Mouse (Mus musculus): ENCODE measurements at regions not wholly inside any gene's neighbourhood (a gene's known extent, or its start where the extent isn't known, plus 50 kb on each side); places are given as distances from the start of the nearest gene placed in this dataset.
"Not testable (repeated sequence)": the region's sequence is repeated elsewhere in the genome, so short reads cannot be mapped to it uniquely, and the experiment has no call there.

- TF ChIP-seq CTCF (IDR thresholded peaks at IDR 0.05) = no peak
- Histone ChIP-seq H3K27ac (no peak overlapping the region), H3K4me3 (no peak overlapping the region)
- intact Hi-C loops (cut with DNase I) = no loop called here
- no peak for DNase-seq (ENCODE audit: extremely low spot score in 1 of 2, low spot score in 2 of 2)
Observed at GRCm38 (mm10) chr12:28997474-28998192, 246.0 kb downstream of the Eipr1 start.

GRCm38 (mm10) chr12:28999963-29000451 lies 248.4 kb downstream of the Eipr1 start:
- Histone ChIP-seq H3K27ac (no peak overlapping the region), H3K4me3 (no peak overlapping the region)
- no peak for TF ChIP-seq CTCF (IDR thresholded peaks at IDR 0.05)
- DNase-seq (ENCODE audit: extremely low spot score in 1 of 2, low spot score in 2 of 2) = no peak
- intact Hi-C loops (cut with DNase I) = no loop called here

GRCm38 (mm10) chr12:29004504-29004903 lies 252.9 kb downstream of the Eipr1 start:
- DNase-seq (ENCODE audit: extremely low spot score in 1 of 2, low spot score in 2 of 2) = no peak
- intact Hi-C loops (cut with DNase I) = no loop called here

GRCm38 (mm10) chr12:29014601-29015000 lies 263.0 kb downstream of the Eipr1 start:
- TF ChIP-seq CTCF (IDR thresholded peaks at IDR 0.05) = no peak
- intact Hi-C loops (cut with DNase I) = no loop called here
- Histone ChIP-seq H3K27ac (no peak overlapping the region), H3K4me3 (no peak overlapping the region)
- no peak for DNase-seq (ENCODE audit: extremely low spot score in 1 of 2, low spot score in 2 of 2)

More at GRCm38 (mm10) chr12:29004504-29004903, 252.9 kb downstream of the Eipr1 start:
- no peak overlapping the region for H3K27ac ChIP-seq
- no peak for TF ChIP-seq CTCF (IDR thresholded peaks at IDR 0.05)
- no peak overlapping the region for H3K4me3 ChIP-seq

- Histone ChIP-seq H3K27ac (no peak overlapping the region), H3K4me3 (no peak overlapping the region)
- no peak for TF ChIP-seq CTCF (IDR thresholded peaks at IDR 0.05)
- intact Hi-C loops (cut with DNase I) = no loop called here
- no peak for DNase-seq (ENCODE audit: extremely low spot score in 1 of 2, low spot score in 2 of 2)
Observed at GRCm38 (mm10) chr12:29015200-29015862, 263.7 kb downstream of the Eipr1 start.

- no peak overlapping the region for H3K27ac ChIP-seq
- DNase-seq (ENCODE audit: extremely low spot score in 1 of 2, low spot score in 2 of 2) = no peak
- H3K4me3 ChIP-seq = no peak overlapping the region
- intact Hi-C loops (cut with DNase I) = no loop called here
- no peak for TF ChIP-seq CTCF (IDR thresholded peaks at IDR 0.05)
Observed at GRCm38 (mm10) chr12:29021152-29021551, 269.5 kb downstream of the Eipr1 start.

GRCm38 (mm10) chr12:29028171-29028570 lies 276.6 kb downstream of the Eipr1 start:
- no peak overlapping the region for H3K4me3 ChIP-seq
- TF ChIP-seq CTCF (IDR thresholded peaks at IDR 0.05) = no peak
- intact Hi-C loops (cut with DNase I) = no loop called here
- H3K27ac ChIP-seq = no peak overlapping the region
- no peak for DNase-seq (ENCODE audit: extremely low spot score in 1 of 2, low spot score in 2 of 2)

GRCm38 (mm10) chr12:29029461-29029860 lies 277.9 kb downstream of the Eipr1 start:
- no peak overlapping the region for H3K27ac ChIP-seq
- TF ChIP-seq CTCF (IDR thresholded peaks at IDR 0.05) = no peak
- DNase-seq (ENCODE audit: extremely low spot score in 1 of 2, low spot score in 2 of 2) = no peak
- intact Hi-C loops (cut with DNase I) = no loop called here
- H3K4me3 ChIP-seq = no peak overlapping the region

- Histone ChIP-seq H3K27ac (no peak overlapping the region), H3K4me3 (no peak overlapping the region)
- TF ChIP-seq CTCF (IDR thresholded peaks at IDR 0.05) = no peak
- intact Hi-C loops (cut with DNase I) = no loop called here
- no peak for DNase-seq (ENCODE audit: extremely low spot score in 1 of 2, low spot score in 2 of 2)
Observed at GRCm38 (mm10) chr12:29046009-29046408, 294.4 kb downstream of the Eipr1 start.

- H3K27ac ChIP-seq; DNase-seq (ENCODE audit: extremely low spot score in 1 of 2, low spot score in 2 of 2); intact Hi-C loops (cut with DNase I); H3K4me3 ChIP-seq: not testable (repeated sequence)
Observed at GRCm38 (mm10) chr12:29048596-29048995, 297.0 kb downstream of the Eipr1 start.

- no peak for DNase-seq (ENCODE audit: extremely low spot score in 1 of 2, low spot score in 2 of 2)
- H3K27ac ChIP-seq = no peak overlapping the region
- TF ChIP-seq CTCF (IDR thresholded peaks at IDR 0.05) = no peak
Observed at GRCm38 (mm10) chr12:29049105-29049511, 297.5 kb downstream of the Eipr1 start.

GRCm38 (mm10) chr12:29049801-29050200 lies 298.2 kb downstream of the Eipr1 start:
- intact Hi-C loops (cut with DNase I) = no loop called here
- no peak for DNase-seq (ENCODE audit: extremely low spot score in 1 of 2, low spot score in 2 of 2)
- no peak for TF ChIP-seq CTCF (IDR thresholded peaks at IDR 0.05)
- Histone ChIP-seq H3K4me3 (no peak overlapping the region), H3K27ac (no peak overlapping the region)

More at GRCm38 (mm10) chr12:29049105-29049511, 297.5 kb downstream of the Eipr1 start:
- intact Hi-C loops (cut with DNase I) = no loop called here
- no peak overlapping the region for H3K4me3 ChIP-seq
